Mouse (Mus musculus): ENCODE data around the gene Pitpnm1. TPM values are rescaled to one million over a fixed set of nuclear protein-coding genes. Genes with fewer than 3 reads are reported as not detected.
"Not testable (repeated sequence)": the region's sequence is repeated elsewhere in the genome, so short reads cannot be mapped to it uniquely, and the experiment has no call there.

Gene Pitpnm1
- polyA plus RNA-seq, 1 experiment, result 568 TPM

GRCm38 (mm10) chr19:4055947-4056693, 43.7 kb upstream of the Pitpnm1 start:
- H3K4me3 ChIP-seq (replicated peaks; ENCODE audit: insufficient read depth, low read depth, low read length), result no peak overlapping the region
- H3K4me1 ChIP-seq (ENCODE audit: control insufficient read depth, insufficient read depth, low read length), result peaks cover 20% of the 10 kb centered on the region
- WGBS, result 63% methylated on average over 15 of the region's 15 CpGs
- no peaks in the 10 kb centered on the region for H3K27me3 ChIP-seq (ENCODE audit: control insufficient read depth, insufficient read depth, low read length)
- DNase-seq, result no peak
- H3K27ac ChIP-seq (ENCODE audit: insufficient read depth, low read length), result peak overlapping the region; percentile 88
- TF ChIP-seq CTCF (IDR thresholded peaks at IDR 0.05; ENCODE audit: borderline replicate concordance, insufficient read depth, low read depth, low read length) (no peak), POLR2A (IDR thresholded peaks at IDR 0.05; ENCODE audit: borderline replicate concordance, insufficient read depth, low read length) (no peak)

- Histone ChIP-seq H3K27me3 (ENCODE audit: control insufficient read depth, insufficient read depth, low read length) (no peaks in the 10 kb centered on the region), H3K4me1 (ENCODE audit: control insufficient read depth, insufficient read depth, low read length) (peaks cover 20% of the 10 kb centered on the region), H3K27ac (ENCODE audit: insufficient read depth, low read length) (no peak overlapping the region), H3K4me3 (replicated peaks; ENCODE audit: insufficient read depth, low read depth, low read length) (no peak overlapping the region)
- TF ChIP-seq CTCF (IDR thresholded peaks at IDR 0.05; ENCODE audit: borderline replicate concordance, insufficient read depth, low read depth, low read length) (no peak), POLR2A (IDR thresholded peaks at IDR 0.05; ENCODE audit: borderline replicate concordance, insufficient read depth, low read length) (no peak)
- 71% methylated on average over 4 of the region's 4 CpGs for WGBS
- DNase-seq, result no peak
These were observed 43.1 kb upstream of the Pitpnm1 start for GRCm38 (mm10) chr19:4056727-4057126.

- no peak for TF ChIP-seq CTCF (IDR thresholded peaks at IDR 0.05; ENCODE audit: borderline replicate concordance, insufficient read depth, low read depth, low read length)
- no peak for TF ChIP-seq POLR2A (IDR thresholded peaks at IDR 0.05; ENCODE audit: borderline replicate concordance, insufficient read depth, low read length)
These were observed 42.4 kb upstream of the Pitpnm1 start for GRCm38 (mm10) chr19:4057389-4057788.

GRCm38 (mm10) chr19:4057962-4058361, 41.8 kb upstream of the Pitpnm1 start:
- Histone ChIP-seq H3K4me3 (replicated peaks; ENCODE audit: insufficient read depth, low read depth, low read length) (no peak overlapping the region), H3K4me1 (ENCODE audit: control insufficient read depth, insufficient read depth, low read length) (peaks cover 20% of the 10 kb centered on the region), H3K27ac (ENCODE audit: insufficient read depth, low read length) (no peak overlapping the region), H3K27me3 (ENCODE audit: control insufficient read depth, insufficient read depth, low read length) (no peaks in the 10 kb centered on the region)
- 96% methylated on average over 7 of the region's 7 CpGs for WGBS
- TF ChIP-seq POLR2A (IDR thresholded peaks at IDR 0.05; ENCODE audit: borderline replicate concordance, insufficient read depth, low read length) (no peak), CTCF (IDR thresholded peaks at IDR 0.05; ENCODE audit: borderline replicate concordance, insufficient read depth, low read depth, low read length) (no peak)
- no peak for DNase-seq

More at GRCm38 (mm10) chr19:4057389-4057788, 42.4 kb upstream of the Pitpnm1 start:
- no peak for DNase-seq
- 91% methylated on average over 13 of the region's 13 CpGs for WGBS
- Histone ChIP-seq H3K4me1 (ENCODE audit: control insufficient read depth, insufficient read depth, low read length) (peaks cover 20% of the 10 kb centered on the region), H3K27ac (ENCODE audit: insufficient read depth, low read length) (no peak overlapping the region), H3K27me3 (ENCODE audit: control insufficient read depth, insufficient read depth, low read length) (no peaks in the 10 kb centered on the region), H3K4me3 (replicated peaks; ENCODE audit: insufficient read depth, low read depth, low read length) (no peak overlapping the region)

GRCm38 (mm10) chr19:4058581-4058980, 41.2 kb upstream of the Pitpnm1 start:
- DNase-seq, result no peak
- no peak for TF ChIP-seq POLR2A (IDR thresholded peaks at IDR 0.05; ENCODE audit: borderline replicate concordance, insufficient read depth, low read length)
- TF ChIP-seq CTCF (IDR thresholded peaks at IDR 0.05; ENCODE audit: borderline replicate concordance, insufficient read depth, low read depth, low read length), result no peak
- Histone ChIP-seq H3K4me1 (ENCODE audit: control insufficient read depth, insufficient read depth, low read length) (peaks cover 20% of the 10 kb centered on the region), H3K4me3 (replicated peaks; ENCODE audit: insufficient read depth, low read depth, low read length) (no peak overlapping the region), H3K27ac (ENCODE audit: insufficient read depth, low read length) (no peak overlapping the region), H3K27me3 (ENCODE audit: control insufficient read depth, insufficient read depth, low read length) (no peaks in the 10 kb centered on the region)
- WGBS, result 95% methylated on average over 5 of the region's 5 CpGs

- Histone ChIP-seq H3K27ac (ENCODE audit: insufficient read depth, low read length) (no peak within 1 kb of the TSS), H3K4me1 (ENCODE audit: control insufficient read depth, insufficient read depth, low read length) (peaks cover 16% of the 10 kb centered on the region), H3K4me3 (replicated peaks; ENCODE audit: insufficient read depth, low read depth, low read length) (no peak within 1 kb of the TSS), H3K27me3 (ENCODE audit: control insufficient read depth, insufficient read depth, low read length) (no peaks in the 10 kb centered on the region)
- 87% methylated on average over 15 of the region's 15 CpGs for WGBS
- DNase-seq, result peak in 1 of 2 experiments; percentile 3
- TF ChIP-seq POLR2A (IDR thresholded peaks at IDR 0.05; ENCODE audit: borderline replicate concordance, insufficient read depth, low read length) (no peak), CTCF (IDR thresholded peaks at IDR 0.05; ENCODE audit: borderline replicate concordance, insufficient read depth, low read depth, low read length) (no peak)
These were observed 40.6 kb upstream of the Pitpnm1 start, which contains the start of gene Gstp3 for GRCm38 (mm10) chr19:4059069-4059740. Gene Gstp3, minus strand, starts transcription at chr19:4059569.

GRCm38 (mm10) chr19:4060044-4060898, 39.5 kb upstream of the Pitpnm1 start:
- peaks cover 12% of the 10 kb centered on the region for H3K4me1 ChIP-seq (ENCODE audit: control insufficient read depth, insufficient read depth, low read length)
- not testable (repeated sequence) for H3K4me3 ChIP-seq (replicated peaks; ENCODE audit: insufficient read depth, low read depth, low read length); H3K27me3 ChIP-seq (ENCODE audit: control insufficient read depth, insufficient read depth, low read length); H3K27ac ChIP-seq (ENCODE audit: insufficient read depth, low read length)
- 86% methylated on average over 8 of the region's 8 CpGs for WGBS
- peak in 1 of 2 experiments; percentile 4 for DNase-seq
